Mouse (Mus musculus) gastrocnemius, adult 18-20 months (tissue): ENCODE results near the gene Gm29276. TPM values are rescaled to one million over a fixed set of nuclear protein-coding genes. Genes with fewer than 3 reads are reported as not detected.
"Not testable (repeated sequence)": the region's sequence is repeated elsewhere in the genome, so short reads cannot be mapped to it uniquely, and the experiment has no call there.

Experiments used
- DNase-seq: peaks from one replicate; pipeline ENCODE4 v3.0.0; 2021; ENCODE audit warnings: low spot score
- long read RNA-seq, 2 experiments: library from polyadenylated mRNA; stranded (forward); transcript quantifications; one replicate each; pipeline ENCODE4 v2.0.0; 2021
- total RNA-seq, 2 experiments: library from RNA; stranded (reverse); gene quantifications; 2 replicates each; pipeline ENCODE4 v1.2.3; 2021

Gm29276 gene
- not detected for total RNA-seq
- long read RNA-seq, experiment 1, result 0 reads
- long read RNA-seq, experiment 2, result 0 reads

DNA sequence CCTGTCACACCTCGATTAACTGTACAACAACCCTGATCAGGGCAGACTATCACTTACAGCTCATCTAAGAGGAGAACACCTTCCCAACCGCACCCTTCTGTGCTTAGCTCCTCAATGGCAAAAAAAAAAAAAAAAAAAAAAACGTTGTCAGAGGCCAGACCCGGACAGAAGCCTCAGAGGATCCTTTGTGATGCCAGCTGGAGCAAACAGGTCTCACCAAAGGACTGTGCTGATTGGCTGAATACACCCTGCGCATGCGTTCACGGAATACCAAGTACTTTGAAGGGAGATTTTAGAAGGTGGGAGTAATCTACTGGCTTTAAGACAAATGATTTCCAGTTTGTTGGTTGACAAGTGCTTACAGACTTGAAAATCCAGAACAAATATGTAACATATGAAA lies at the start of gene Gm29276:
Gm29276 (minus strand) TSS at position 101 of the 400 bp plus-strand sequence.
- not testable (repeated sequence) for DNase-seq
